Mouse (Mus musculus) kidney, embryonic 16.5 days (tissue): ENCODE measurements around the gene Hmcn1. TPM values are rescaled to one million over a fixed set of nuclear protein-coding genes. Genes with fewer than 3 reads are reported as not detected.
A peak's percentile ranks its signal among the peaks of the same experiment; 100 is the strongest.

Source experiments
- ATAC-seq: fragments of 200-750 bp; cut with Nextera tagmentation; 2 replicates; pipeline ENCODE4 v1.8.0; 2017; ENCODE audit warnings: moderate TSS enrichment; ENCODE audit not compliant: low FRiP score, low TSS enrichment
- H3K27ac ChIP-seq: fragments of 300-500 bp; sonication (generic); 2 replicates; pipeline ENCODE4 v1.5.1; 2014; ENCODE audit warnings: low read length
- H3K27me3 ChIP-seq: fragments of 300-500 bp; sonication (generic); 2 replicates; pipeline ENCODE4 v1.6.1; 2014; ENCODE audit warnings: low read length, control low read depth, mixed read lengths; ENCODE audit not compliant: insufficient read depth
- H3K36me3 ChIP-seq: fragments of 300-500 bp; sonication (generic); 2 replicates; pipeline ENCODE4 v1.6.1; 2014; ENCODE audit warnings: low read length, control low read depth, mixed read lengths; ENCODE audit not compliant: insufficient read depth
- H3K4me1 ChIP-seq: fragments of 300-500 bp; sonication (generic); 2 replicates; pipeline ENCODE4 v1.6.1; 2014; ENCODE audit warnings: low read length, control low read depth, mixed read lengths; ENCODE audit not compliant: insufficient read depth
- H3K4me2 ChIP-seq: fragments of 300-500 bp; sonication (generic); replicated peaks from 2 replicates; pipeline ENCODE4 v1.6.1; 2014; ENCODE audit warnings: low read depth, low read length
- H3K4me3 ChIP-seq: fragments of 300-500 bp; sonication (generic); 2 replicates; pipeline ENCODE4 v1.5.1; 2014; ENCODE audit warnings: mild to moderate bottlenecking, low read length
- H3K9ac ChIP-seq: fragments of 300-500 bp; sonication (generic); replicated peaks from 2 replicates; pipeline ENCODE4 v1.6.1; 2014; ENCODE audit warnings: low read length
- H3K9me3 ChIP-seq: fragments of 300-500 bp; sonication (generic); 2 replicates; pipeline ENCODE4 v1.6.1; 2016; ENCODE audit warnings: low read length, control low read depth
- WGBS: fragments of 180-500 bp; shearing (Covaris S2); extraction: QIAGEN DNeasy Blood & Tissue Kit; methylation state at CpG from one replicate; pipeline ENCODE4 v1.1.7; 2014; 5-methylcytosine and 5-hydroxymethylcytosine counted together
- polyA plus RNA-seq: library from polyadenylated mRNA; unstranded; fragments of >200 nt; fragmentation: Nextera tagmentation; extraction: Ambion mirVana; gene quantifications from 2 replicates; pipeline ENCODE4 v1.2.1, GENCODE M21; 2015

Gene Hmcn1
- polyA plus RNA-seq, 1 experiment from 2014 or later, result 21.9 TPM

DNA sequence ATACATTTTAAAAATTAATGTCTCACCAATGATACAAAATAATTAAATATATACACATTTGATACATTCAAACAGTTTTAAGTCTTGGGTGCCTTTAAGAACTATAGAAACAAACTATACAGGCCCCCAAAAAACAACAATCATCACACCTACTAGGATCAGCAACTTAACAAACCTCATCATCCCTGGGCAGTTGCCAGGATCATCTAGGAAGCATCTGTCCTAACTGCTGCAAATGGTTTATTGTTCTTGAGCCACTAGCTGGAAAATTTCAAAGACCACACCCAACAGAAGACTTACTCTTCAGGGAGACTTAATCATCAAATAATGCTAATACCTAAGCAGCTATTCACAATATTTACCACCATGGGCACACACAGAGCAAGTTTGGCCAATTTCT, 216.5 kb downstream of the Hmcn1 start:
- H3K4me2 ChIP-seq, result no peak overlapping the region
- H3K9ac ChIP-seq, result no peak overlapping the region
- no peak for ATAC-seq
- H3K36me3 ChIP-seq, result 0 out of 2 replicates have a peak, but pooled peaks cover 2% of the 10 kb centered on the region
- H3K4me3 ChIP-seq, result no peak overlapping the region
- no peaks in the 10 kb centered on the region for H3K4me1 ChIP-seq
- no peaks in the 10 kb centered on the region for H3K9me3 ChIP-seq
- H3K27me3 ChIP-seq, result no peaks in the 10 kb centered on the region
- no peak overlapping the region for H3K27ac ChIP-seq

- Histone ChIP-seq H3K9ac (no peak overlapping the region), H3K9me3 (no peaks in the 10 kb centered on the region), H3K27ac (no peak overlapping the region), H3K4me3 (no peak overlapping the region), H3K4me2 (no peak overlapping the region), H3K4me1 (no peaks in the 10 kb centered on the region), H3K36me3 (0 out of 2 replicates have a peak, but pooled peaks cover 2% of the 10 kb centered on the region), H3K27me3 (no peaks in the 10 kb centered on the region)
- no peak for ATAC-seq
- 74% methylated on average over 2 of the region's 2 CpGs for WGBS
Measured at GRCm38 (mm10) chr1:150775742-150776141, 217.5 kb downstream of the Hmcn1 start.

DNA sequence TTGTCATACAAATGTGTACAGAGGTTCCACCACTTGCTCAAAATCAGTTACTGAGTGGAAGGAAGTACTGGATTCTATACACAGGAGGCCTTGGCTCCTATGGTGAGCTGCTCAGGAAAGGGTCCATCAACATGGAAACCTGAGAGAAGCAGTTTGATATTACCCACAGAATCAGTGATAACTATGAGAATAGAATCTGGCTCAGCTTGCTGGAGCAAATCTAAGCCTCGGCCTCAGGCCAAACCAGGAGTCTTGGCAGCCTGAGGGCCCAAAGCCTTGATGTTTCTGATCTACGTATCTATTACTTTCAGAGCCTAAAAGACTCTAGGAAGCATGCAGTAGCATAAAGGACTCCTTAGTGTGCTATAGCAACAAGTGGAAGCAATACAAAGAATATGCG, 220.3 kb downstream of the Hmcn1 start:
- no peak overlapping the region for H3K4me2 ChIP-seq
- ATAC-seq, result no peak
- WGBS, result 94% methylated on average over 3 of the region's 3 CpGs

DNA sequence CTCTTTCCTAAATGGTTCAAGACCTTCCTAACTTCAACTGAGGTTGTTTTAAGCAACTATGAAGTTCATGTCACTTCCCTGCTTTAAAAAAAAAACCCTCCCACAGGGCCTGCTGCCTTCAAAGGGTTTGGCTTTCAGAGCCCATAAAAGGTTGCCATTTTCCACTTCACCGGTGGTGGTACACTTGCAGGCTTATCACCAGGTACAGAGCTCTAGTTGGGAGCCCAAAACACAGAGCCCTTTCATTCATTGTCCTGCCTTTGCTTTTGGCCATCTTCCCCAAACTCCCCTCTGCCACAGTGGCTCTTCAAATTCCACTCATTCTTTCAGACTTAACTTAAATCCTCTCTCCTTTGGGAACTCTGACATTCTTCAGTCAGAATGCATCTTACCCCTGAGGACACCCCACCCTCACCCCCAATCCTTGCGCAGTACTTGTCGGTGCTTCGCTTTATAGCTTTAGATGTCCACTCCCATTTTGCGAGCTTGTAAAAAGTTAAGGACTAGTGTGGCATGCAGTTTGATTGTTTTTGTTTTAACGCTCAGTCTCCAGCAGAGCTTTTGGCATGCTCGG, 222.2 kb downstream of the Hmcn1 start:
- no peak for ATAC-seq
- H3K4me1 ChIP-seq, result no peaks in the 10 kb centered on the region
- 0 out of 2 replicates have a peak, but pooled peaks cover 2% of the 10 kb centered on the region for H3K36me3 ChIP-seq
- no peak overlapping the region for H3K4me2 ChIP-seq
- H3K27me3 ChIP-seq, result no peaks in the 10 kb centered on the region
- H3K9me3 ChIP-seq, result no peaks in the 10 kb centered on the region
- H3K4me3 ChIP-seq, result no peak overlapping the region
- 45% methylated on average over 7 of the region's 7 CpGs for WGBS
- H3K27ac ChIP-seq, result no peak overlapping the region
- H3K9ac ChIP-seq, result no peak overlapping the region

More for the DNA sequence above, 220.3 kb downstream of the Hmcn1 start:
- Histone ChIP-seq H3K9me3 (no peaks in the 10 kb centered on the region), H3K9ac (no peak overlapping the region), H3K4me1 (no peaks in the 10 kb centered on the region), H3K27me3 (no peaks in the 10 kb centered on the region), H3K36me3 (0 out of 2 replicates have a peak, but pooled peaks cover 2% of the 10 kb centered on the region), H3K27ac (no peak overlapping the region), H3K4me3 (no peak overlapping the region)

- Histone ChIP-seq H3K4me1 (no peaks in the 10 kb centered on the region), H3K4me3 (no peak overlapping the region), H3K27me3 (no peaks in the 10 kb centered on the region), H3K27ac (0 out of 2 replicates have a peak overlapping the region, but pooled peaks have one; percentile 38), H3K9me3 (no peaks in the 10 kb centered on the region), H3K9ac (no peak overlapping the region), H3K36me3 (peaks cover 6% of the 10 kb centered on the region; the same call in 1 of the 2 replicates), H3K4me2 (no peak overlapping the region)
- ATAC-seq, result no peak
- 45% methylated on average over 2 of the region's 2 CpGs for WGBS
Measured at GRCm38 (mm10) chr1:150769836-150770235, 223.4 kb downstream of the Hmcn1 start.

DNA sequence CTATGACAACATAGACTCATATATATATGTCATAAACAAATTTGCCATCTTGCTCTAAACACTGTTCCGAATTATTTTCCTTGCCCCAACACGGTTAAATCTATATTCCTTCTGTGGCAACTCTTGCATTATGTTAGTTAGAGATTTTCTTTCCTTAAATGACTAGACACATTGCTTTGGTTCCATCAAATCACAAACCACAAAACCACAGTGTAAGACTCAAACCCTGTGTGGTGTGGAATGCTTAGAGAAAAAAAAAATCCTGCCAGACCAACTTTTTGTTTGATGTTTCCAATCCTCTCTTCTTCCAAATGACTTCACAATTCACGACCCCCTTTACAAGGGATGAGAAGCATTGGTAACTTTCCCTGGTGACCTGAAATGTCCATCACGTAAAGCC, 231.6 kb downstream of the Hmcn1 start:
- no peaks in the 10 kb centered on the region for H3K27me3 ChIP-seq
- H3K27ac ChIP-seq, result no peak overlapping the region
- peaks cover 4% of the 10 kb centered on the region; the same call in 1 of the 2 replicates for H3K36me3 ChIP-seq
- 91% methylated on average over 4 of the region's 4 CpGs for WGBS
- no peak for ATAC-seq
- no peak overlapping the region for H3K4me3 ChIP-seq
- no peak overlapping the region for H3K4me2 ChIP-seq
- no peaks in the 10 kb centered on the region for H3K9me3 ChIP-seq
- 0 out of 2 replicates have a peak, but pooled peaks cover 2% of the 10 kb centered on the region for H3K4me1 ChIP-seq
- no peak overlapping the region for H3K9ac ChIP-seq

- Histone ChIP-seq H3K4me2 (no peak overlapping the region), H3K27me3 (no peaks in the 10 kb centered on the region), H3K9me3 (no peaks in the 10 kb centered on the region), H3K9ac (no peak overlapping the region), H3K36me3 (peaks cover 4% of the 10 kb centered on the region; the same call in 1 of the 2 replicates), H3K4me1 (0 out of 2 replicates have a peak, but pooled peaks cover 2% of the 10 kb centered on the region), H3K27ac (no peak overlapping the region), H3K4me3 (no peak overlapping the region)
- no peak for ATAC-seq
- WGBS, result 64% methylated on average over 2 of the region's 2 CpGs
Measured at GRCm38 (mm10) chr1:150760801-150761331, 232.4 kb downstream of the Hmcn1 start.

- WGBS, result 58% methylated on average over 2 of the region's 2 CpGs
- Histone ChIP-seq H3K4me1 (0 out of 2 replicates have a peak, but pooled peaks cover 2% of the 10 kb centered on the region), H3K27me3 (no peaks in the 10 kb centered on the region), H3K9ac (no peak overlapping the region), H3K27ac (0 out of 2 replicates have a peak overlapping the region, but pooled peaks have one; percentile 24), H3K9me3 (no peaks in the 10 kb centered on the region), H3K4me3 (no peak overlapping the region), H3K4me2 (no peak overlapping the region), H3K36me3 (no peaks in the 10 kb centered on the region)
- ATAC-seq, result peak; percentile 86
Measured at GRCm38 (mm10) chr1:150759476-150760079, 233.7 kb downstream of the Hmcn1 start.

DNA sequence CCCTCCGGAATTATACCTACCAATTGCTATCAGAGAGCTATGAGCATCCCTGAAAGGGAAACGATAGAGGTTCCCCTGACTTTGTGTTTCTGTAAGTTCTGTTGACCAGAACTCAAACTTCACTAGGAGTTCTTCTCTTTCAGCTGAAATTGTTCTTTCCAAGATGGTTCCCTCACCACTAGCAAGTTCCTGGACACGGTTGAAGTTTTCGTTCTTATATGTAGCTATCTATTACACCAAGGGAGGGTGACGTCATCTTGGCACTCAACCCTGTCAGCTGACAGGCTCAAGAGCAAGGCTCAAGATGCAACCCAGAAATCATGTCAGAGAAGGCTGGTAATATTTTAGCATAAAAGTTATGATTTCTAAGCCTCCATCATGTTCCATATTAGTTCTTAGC, 239.3 kb downstream of the Hmcn1 start:
- no peak for ATAC-seq
- no peaks in the 10 kb centered on the region for H3K27me3 ChIP-seq
- no peak overlapping the region for H3K27ac ChIP-seq
- WGBS, result 95% methylated on average over 5 of the region's 5 CpGs
- no peak overlapping the region for H3K9ac ChIP-seq
- H3K4me2 ChIP-seq, result no peak overlapping the region
- H3K4me3 ChIP-seq, result no peak overlapping the region
- H3K4me1 ChIP-seq, result no peaks in the 10 kb centered on the region
- no peaks in the 10 kb centered on the region for H3K9me3 ChIP-seq
- 0 out of 2 replicates have a peak, but pooled peaks cover 7% of the 10 kb centered on the region for H3K36me3 ChIP-seq

DNA sequence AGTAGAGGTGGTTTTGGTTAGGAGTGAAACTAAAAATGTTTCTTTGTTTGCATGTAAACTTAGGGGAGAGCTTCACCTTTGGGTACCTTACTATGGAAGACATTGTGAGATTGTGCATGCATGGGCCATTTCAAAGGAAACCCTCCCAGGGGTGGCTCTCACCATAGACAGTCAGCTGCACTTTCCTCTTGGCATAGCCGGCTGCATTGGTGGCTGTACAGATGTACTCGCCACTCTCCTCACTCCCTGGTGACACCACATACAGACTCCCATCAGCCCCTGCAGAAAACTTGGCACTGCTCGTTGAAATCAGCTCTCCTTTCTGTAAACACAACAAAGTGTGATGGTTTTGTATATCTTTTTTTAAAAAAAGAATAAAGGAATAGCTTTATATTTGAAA, 244.5 kb downstream of the Hmcn1 start:
- no peak for ATAC-seq
- WGBS, result 83% methylated on average over 3 of the region's 3 CpGs

More for the DNA sequence above, 244.5 kb downstream of the Hmcn1 start:
- Histone ChIP-seq H3K27me3 (no peaks in the 10 kb centered on the region), H3K4me3 (no peak overlapping the region), H3K9ac (no peak overlapping the region), H3K36me3 (peaks cover 15% of the 10 kb centered on the region; the same call in 1 of the 2 replicates), H3K9me3 (no peaks in the 10 kb centered on the region), H3K27ac (no peak overlapping the region), H3K4me1 (no peaks in the 10 kb centered on the region), H3K4me2 (no peak overlapping the region)
